Mouse (Mus musculus) hindbrain, postnatal 0 days (tissue): Measurements from ENCODE around the gene Gm20737. TPM values are rescaled to one million over a fixed set of nuclear protein-coding genes. Genes with fewer than 3 reads are reported as not detected.
"Not testable (repeated sequence)": the region's sequence is repeated elsewhere in the genome, so short reads cannot be mapped to it uniquely, and the experiment has no call there.

Experiments
- ATAC-seq: fragments of 200-750 bp; cut with Nextera tagmentation; 2 replicates; pipeline ENCODE4 v1.8.0; 2017; ENCODE audit warnings: mild to moderate bottlenecking, moderate TSS enrichment, moderate library complexity
- DNase-seq: peaks from one replicate; pipeline ENCODE4 v3.0.0-alpha.2; 2015; ENCODE audit warnings: low spot score
- H3K27ac ChIP-seq: fragments of 300-500 bp; sonication (generic); 2 replicates; pipeline ENCODE4 v1.5.1; 2014; ENCODE audit warnings: mild to moderate bottlenecking
- H3K27me3 ChIP-seq: fragments of 300-500 bp; sonication (generic); 2 replicates; pipeline ENCODE4 v1.6.1; 2014; ENCODE audit warnings: low read length, mixed read lengths; ENCODE audit not compliant: insufficient read depth
- H3K36me3 ChIP-seq: fragments of 300-500 bp; sonication (generic); 2 replicates; pipeline ENCODE4 v1.6.1; 2014; ENCODE audit warnings: low read length, mixed read lengths; ENCODE audit not compliant: insufficient read depth
- H3K4me1 ChIP-seq: fragments of 300-500 bp; sonication (generic); 2 replicates; pipeline ENCODE4 v1.6.1; 2014; ENCODE audit warnings: antibody characterized with exemption, low read length, mixed read lengths; ENCODE audit not compliant: insufficient read depth
- H3K4me2 ChIP-seq: fragments of 300-500 bp; sonication (generic); 2 replicates; pipeline ENCODE4 v1.6.1; 2014; ENCODE audit warnings: low read depth, mild to moderate bottlenecking, low read length, moderate library complexity, mixed read lengths
- H3K4me3 ChIP-seq: fragments of 300-500 bp; sonication (generic); 2 replicates; pipeline ENCODE4 v1.5.1; 2014; ENCODE audit warnings: low read length
- H3K9ac ChIP-seq: fragments of 300-500 bp; sonication (generic); replicated peaks from 2 replicates; pipeline ENCODE4 v1.6.1; 2014; ENCODE audit warnings: mild to moderate bottlenecking, low read length, moderate library complexity, mixed read lengths
- H3K9me3 ChIP-seq: fragments of 300-500 bp; sonication (generic); 2 replicates; pipeline ENCODE4 v1.6.1; 2016; ENCODE audit warnings: low read length, mixed read lengths
- WGBS: fragments of 180-500 bp; shearing (Covaris S2); extraction: QIAGEN DNeasy Blood & Tissue Kit; methylation state at CpG from one replicate; pipeline ENCODE4 v1.1.7; 2014; 5-methylcytosine and 5-hydroxymethylcytosine counted together
- polyA plus RNA-seq: library from polyadenylated mRNA; unstranded; fragments of >200 nt; fragmentation: Nextera tagmentation; extraction: Ambion mirVana; gene quantifications from 2 replicates; pipeline ENCODE4 v1.2.1, GENCODE M21; 2015
- total RNA-seq: library from RNA; depleted of rRNA; stranded (reverse); fragments of >200 nt; gene quantifications from 2 replicates; pipeline ENCODE4 v1.2.3, GENCODE M21; 2014; rRNA removed

The Gm20737 gene
- total RNA-seq (not detected in 2 replicates), polyA plus RNA-seq (not detected in 2 replicates)

GRCm38 (mm10) chrY:10535942-10536341 is at the start of gene Gm20737:
TSS of gene Gm20737 (minus strand) at chrY:10536042.
- not testable (repeated sequence) for ATAC-seq, H3K36me3 ChIP-seq, H3K4me1 ChIP-seq, H3K9ac ChIP-seq, H3K27ac ChIP-seq, DNase-seq, H3K4me3 ChIP-seq, H3K27me3 ChIP-seq, H3K4me2 ChIP-seq, H3K9me3 ChIP-seq

GRCm38 (mm10) chrY:10553153-10553552 is 17.3 kb upstream of the Gm20737 start, which contains the start of gene Gm21775:
TSS of gene Gm21775 (plus strand) at chrY:10553453.
- 88% methylated on average over 1 of the region's 5 CpGs for WGBS
- ATAC-seq, H3K4me2 ChIP-seq, H3K36me3 ChIP-seq, H3K9me3 ChIP-seq, H3K4me1 ChIP-seq, H3K27me3 ChIP-seq, H3K9ac ChIP-seq, H3K4me3 ChIP-seq, H3K27ac ChIP-seq, DNase-seq: not testable (repeated sequence)

Other genes with a start within 250 kb of the Gm20737 start
- gene Gm20834, start 211.5 kb downstream of the Gm20737 start, total RNA-seq = not detected in 2 replicates
- not detected in 2 replicates for gene Gm20834, start 211.5 kb downstream of the Gm20737 start, polyA plus RNA-seq
- gene Gm28510, start 123.3 kb downstream of the Gm20737 start, total RNA-seq = not detected in 2 replicates
- not detected in 2 replicates for gene Gm28510, start 123.3 kb downstream of the Gm20737 start, polyA plus RNA-seq
- not detected in 2 replicates for gene Gm21775, start 17.4 kb upstream of the Gm20737 start, total RNA-seq
- not detected in 2 replicates for gene Gm21775, start 17.4 kb upstream of the Gm20737 start, polyA plus RNA-seq
- not detected in 2 replicates for gene Gm21900, start 80.3 kb upstream of the Gm20737 start, total RNA-seq
- gene Gm21900, start 80.3 kb upstream of the Gm20737 start, polyA plus RNA-seq = not detected in 2 replicates
- not detected in 2 replicates for gene Gm20777, start 216.4 kb upstream of the Gm20737 start, total RNA-seq
- not detected in 2 replicates for gene Gm20777, start 216.4 kb upstream of the Gm20737 start, polyA plus RNA-seq